Mouse (Mus musculus) myocyte (in vitro differentiated cells): Measurements from ENCODE around the gene Sox5.

Experiments
- CEBPB ChIP-seq: IDR thresholded peaks from 2 replicates; pipeline ENCODE4 v1.6.1; 2011; ENCODE audit warnings: mild to moderate bottlenecking, moderate library complexity; ENCODE audit not compliant: poor library complexity, insufficient read depth, severe bottlenecking
- POLR2A ChIP-seq: IDR thresholded peaks from one replicate; pipeline ENCODE4 v1.6.1; 2011; ENCODE audit warnings: low read depth, mild to moderate bottlenecking, control low read depth, moderate library complexity; ENCODE audit not compliant: insufficient read length
- REST ChIP-seq: IDR thresholded peaks from one replicate; pipeline ENCODE4 v1.6.1; 2011; ENCODE audit warnings: mild to moderate bottlenecking, control low read depth, moderate library complexity; ENCODE audit not compliant: insufficient read depth, insufficient read length
- SRF ChIP-seq: IDR thresholded peaks from one replicate; pipeline ENCODE4 v1.6.1; 2011; ENCODE audit warnings: low read depth; ENCODE audit not compliant: control insufficient read depth, insufficient read length

DNA sequence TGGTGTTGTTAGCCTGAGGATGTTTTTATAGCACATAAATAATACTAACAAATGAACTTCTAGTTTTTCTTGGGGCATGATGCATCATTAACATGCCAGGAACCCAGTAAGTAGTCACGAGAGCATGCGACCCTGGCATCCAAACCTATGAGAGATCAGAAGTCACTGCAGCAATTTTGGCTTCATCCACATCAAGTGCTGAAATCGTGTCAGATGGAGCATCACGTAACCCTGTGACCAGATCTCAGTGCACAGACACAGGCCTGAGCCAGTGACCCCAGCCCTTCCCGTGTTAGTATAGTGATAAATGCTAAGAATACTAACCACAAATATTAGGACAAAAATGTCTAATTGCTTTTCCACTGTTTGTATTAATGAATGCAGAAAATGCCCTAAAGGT is 58.8 kb downstream of the Sox5 start:
- TF ChIP-seq POLR2A (no peak), REST (no peak), SRF (no peak), CEBPB (no peak)
